Mouse (Mus musculus): ENCODE measurements around the gene Vps72. TPM values are rescaled to one million over a fixed set of nuclear protein-coding genes. Genes with fewer than 3 reads are reported as not detected.
"Not testable (repeated sequence)": the region's sequence is repeated elsewhere in the genome, so short reads cannot be mapped to it uniquely, and the experiment has no call there.

The Vps72 gene
- polyA plus RNA-seq (2016; fragmentation: Nextera tagmentation; extraction: Ambion mirVana), result 242 and 252 TPM in 2 replicates

DNA sequence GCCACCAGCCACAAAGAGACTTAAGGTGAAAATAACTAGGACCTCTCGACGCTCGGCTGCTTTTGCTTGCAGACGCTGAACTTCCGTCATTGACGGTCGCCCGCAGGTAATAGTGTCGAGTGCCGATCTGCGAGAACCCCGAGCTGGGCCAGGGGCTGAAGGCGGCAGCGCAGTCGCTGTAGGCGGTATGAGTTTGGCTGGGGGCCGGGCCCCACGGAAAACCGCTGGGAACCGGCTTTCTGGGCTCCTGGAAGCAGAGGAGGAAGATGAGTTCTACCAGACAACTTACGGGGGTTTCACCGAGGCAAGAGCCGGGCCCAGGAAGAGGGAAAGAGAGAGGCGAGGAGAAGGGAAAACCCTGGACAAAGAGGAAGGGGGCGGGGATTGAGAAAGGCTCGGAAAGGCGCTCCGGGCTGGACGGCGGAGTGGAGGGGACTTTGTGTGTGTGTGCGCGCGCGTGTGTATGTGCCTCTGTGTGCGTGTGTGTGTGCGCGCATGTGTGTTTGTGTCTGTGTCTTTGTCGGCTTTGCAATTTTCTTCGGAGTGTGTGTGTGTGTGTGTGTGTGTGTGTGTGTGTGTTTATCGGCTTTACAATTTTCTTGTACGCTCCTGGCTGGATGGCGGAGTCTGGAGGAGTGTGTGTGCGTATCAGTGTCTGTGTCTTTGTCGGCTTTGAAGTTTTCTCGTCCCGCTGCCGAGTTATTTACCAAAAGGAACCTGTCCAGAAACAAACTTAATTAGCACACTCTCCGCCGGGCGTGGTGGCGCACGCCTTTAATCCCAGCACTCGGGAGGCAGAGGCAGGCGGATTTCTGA, at the start of gene Vps72:
Vps72 (plus strand) TSS at position 112 of the 816 bp plus-strand sequence.
- H3K9me3 ChIP-seq, result no peaks in the 10 kb centered on the region
- H3K4me2 ChIP-seq, result peak within 1 kb of the TSS; percentile 46
- 1% methylated on average over 53 of the region's 54 CpGs for WGBS
- peak within 1 kb of the TSS; percentile 99 for H3K27ac ChIP-seq
- H3K4me3 ChIP-seq (replicated peaks), result peak within 1 kb of the TSS; percentile 74
- H3K36me3 ChIP-seq (replicated peaks), result peaks cover 17% of the 10 kb centered on the region
- no peaks in the 10 kb centered on the region for H3K27me3 ChIP-seq
- peaks cover 11% of the 10 kb centered on the region for H3K4me1 ChIP-seq
- peak; percentile 80 for ATAC-seq (ENCODE audit: low FRiP score)
- H3K9ac ChIP-seq, result peak within 1 kb of the TSS; percentile 82

DNA sequence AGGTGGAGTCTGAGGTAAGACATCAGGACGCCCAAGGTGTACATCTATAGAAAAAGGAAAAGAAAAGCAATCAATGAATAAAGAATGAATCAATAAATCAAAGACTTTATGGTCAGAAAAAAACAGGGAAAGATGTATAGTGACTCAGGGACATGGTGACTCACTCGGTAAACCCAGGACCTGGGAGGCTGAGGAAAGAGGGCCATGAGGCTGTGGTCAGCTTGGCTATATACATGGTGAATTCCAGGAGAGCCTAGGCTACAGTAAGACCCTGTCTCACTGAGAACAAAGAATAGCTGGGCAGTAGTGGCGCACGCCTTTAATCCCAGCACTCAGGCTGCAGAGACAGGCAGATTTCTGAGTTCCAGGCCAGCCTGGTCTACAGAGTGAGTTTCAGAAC, 47.1 kb upstream of the Vps72 start:
- Histone ChIP-seq H3K9me3 (no peaks in the 10 kb centered on the region), H3K4me3 (replicated peaks) (no peak overlapping the region), H3K4me2 (no peak overlapping the region), H3K9ac (no peak overlapping the region), H3K36me3 (replicated peaks) (peaks cover 97% of the 10 kb centered on the region), H3K27ac (no peak overlapping the region), H3K27me3 (no peaks in the 10 kb centered on the region), H3K4me1 (no peaks in the 10 kb centered on the region)
- ATAC-seq (ENCODE audit: low FRiP score), result no peak
- 96% methylated on average over 4 of the region's 4 CpGs for WGBS

DNA sequence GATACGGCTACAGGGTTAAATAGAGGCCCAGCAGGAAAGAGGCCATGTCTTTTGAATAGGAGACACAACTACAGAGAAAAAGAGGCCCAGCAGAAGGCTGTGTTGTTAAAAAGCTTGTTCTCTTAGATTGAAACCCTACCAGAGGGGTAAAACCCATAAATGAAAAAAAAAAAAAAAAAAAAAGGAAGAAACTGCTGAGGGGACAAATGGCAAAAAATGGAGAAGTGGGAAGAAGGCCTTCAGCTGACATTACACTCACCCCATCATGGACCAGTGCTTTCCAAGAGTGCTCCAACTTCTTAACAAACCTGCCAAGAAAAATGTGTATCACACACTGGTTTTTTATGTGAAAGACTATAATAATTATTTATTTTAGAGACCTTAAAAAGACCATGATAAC, 45.3 kb upstream of the Vps72 start:
- Histone ChIP-seq H3K4me1 (no peaks in the 10 kb centered on the region), H3K27ac (no peak overlapping the region), H3K4me2 (no peak overlapping the region), H3K9ac (no peak overlapping the region), H3K9me3 (no peaks in the 10 kb centered on the region), H3K4me3 (replicated peaks) (no peak overlapping the region), H3K36me3 (replicated peaks) (peaks cover 97% of the 10 kb centered on the region), H3K27me3 (no peaks in the 10 kb centered on the region)
- no peak for ATAC-seq (ENCODE audit: low FRiP score)
- WGBS, result 85% methylated on average over 1 of the region's 1 CpGs

DNA sequence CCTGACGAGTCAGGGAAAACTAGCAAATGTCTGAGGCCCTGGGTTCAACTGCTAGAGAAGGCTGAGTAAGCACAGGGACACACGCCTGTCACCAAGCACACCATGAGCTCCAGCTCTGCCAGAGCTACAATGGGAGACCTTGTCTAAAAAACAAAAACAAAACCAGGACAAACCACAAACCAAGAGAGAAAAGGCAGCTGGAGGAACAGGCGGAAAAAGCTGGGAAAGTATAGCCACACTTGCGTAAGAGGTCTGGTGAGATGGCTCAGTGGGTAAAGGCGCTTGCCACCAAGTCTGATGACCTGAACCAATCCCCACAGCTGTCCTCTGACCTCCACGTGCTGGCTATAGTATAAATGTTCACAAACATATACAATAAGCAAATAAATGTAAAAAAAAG, 44.7 kb upstream of the Vps72 start:
- WGBS, result 90% methylated on average over 6 of the region's 6 CpGs
- H3K27ac ChIP-seq, result no peak overlapping the region
- H3K9me3 ChIP-seq, result no peaks in the 10 kb centered on the region
- H3K27me3 ChIP-seq, result no peaks in the 10 kb centered on the region
- no peaks in the 10 kb centered on the region for H3K4me1 ChIP-seq
- H3K4me2 ChIP-seq, result no peak overlapping the region
- H3K9ac ChIP-seq, result no peak overlapping the region
- H3K4me3 ChIP-seq (replicated peaks), result no peak overlapping the region
- H3K36me3 ChIP-seq (replicated peaks), result peaks cover 97% of the 10 kb centered on the region
- no peak for ATAC-seq (ENCODE audit: low FRiP score)

DNA sequence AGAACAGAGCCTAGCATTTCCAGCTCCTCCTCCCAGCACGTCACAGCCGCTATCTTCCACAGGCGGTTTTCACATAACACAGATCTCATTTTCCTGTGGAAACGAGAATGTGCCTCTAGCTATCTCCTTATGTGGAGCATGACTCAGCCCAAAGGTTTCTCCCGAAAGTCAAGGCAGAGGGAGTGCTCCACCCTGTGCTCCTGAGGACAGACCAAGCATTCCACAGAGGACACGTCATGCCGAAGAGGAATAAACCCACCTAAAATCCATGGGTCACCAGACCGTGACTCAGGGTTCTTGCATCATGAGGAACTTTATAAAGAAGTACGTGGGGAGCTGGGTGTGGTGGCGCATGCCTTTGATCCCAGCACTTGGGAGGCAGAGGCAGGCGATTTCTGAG, 44.3 kb upstream of the Vps72 start:
- H3K4me2 ChIP-seq, result no peak overlapping the region
- H3K9me3 ChIP-seq, result no peaks in the 10 kb centered on the region
- no peak overlapping the region for H3K27ac ChIP-seq
- no peak for ATAC-seq (ENCODE audit: low FRiP score)
- H3K4me3 ChIP-seq (replicated peaks), result no peak overlapping the region
- peaks cover 97% of the 10 kb centered on the region for H3K36me3 ChIP-seq (replicated peaks)
- H3K9ac ChIP-seq, result no peak overlapping the region
- H3K4me1 ChIP-seq, result no peaks in the 10 kb centered on the region
- no peaks in the 10 kb centered on the region for H3K27me3 ChIP-seq
- 92% methylated on average over 11 of the region's 11 CpGs for WGBS

DNA sequence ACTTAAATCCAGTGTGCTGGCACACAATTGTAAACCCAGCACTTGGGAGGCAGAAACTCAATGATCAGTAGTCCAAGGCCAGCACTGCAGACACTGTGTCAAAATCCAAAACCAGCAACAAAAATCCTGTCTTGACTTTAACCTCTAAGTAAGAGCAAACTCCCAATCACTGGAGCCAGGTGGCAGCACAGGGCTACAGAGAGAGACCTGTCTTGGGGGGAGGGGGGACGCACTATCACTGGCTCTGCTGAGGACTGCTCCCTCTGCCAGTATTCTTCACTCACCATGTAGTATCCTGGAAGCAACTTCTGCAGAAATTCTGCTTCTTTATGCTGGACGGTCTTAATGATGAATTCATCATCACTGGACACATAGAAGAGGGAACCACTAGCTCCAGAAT, 39.2 kb upstream of the Vps72 start:
- Histone ChIP-seq H3K4me1 (no peaks in the 10 kb centered on the region), H3K4me3 (replicated peaks) (no peak overlapping the region), H3K9me3 (no peaks in the 10 kb centered on the region), H3K27ac (no peak overlapping the region), H3K36me3 (replicated peaks) (peaks cover 82% of the 10 kb centered on the region), H3K4me2 (no peak overlapping the region), H3K9ac (no peak overlapping the region), H3K27me3 (no peaks in the 10 kb centered on the region)
- WGBS, result 100% methylated on average over 2 of the region's 2 CpGs
- no peak for ATAC-seq (ENCODE audit: low FRiP score)

DNA sequence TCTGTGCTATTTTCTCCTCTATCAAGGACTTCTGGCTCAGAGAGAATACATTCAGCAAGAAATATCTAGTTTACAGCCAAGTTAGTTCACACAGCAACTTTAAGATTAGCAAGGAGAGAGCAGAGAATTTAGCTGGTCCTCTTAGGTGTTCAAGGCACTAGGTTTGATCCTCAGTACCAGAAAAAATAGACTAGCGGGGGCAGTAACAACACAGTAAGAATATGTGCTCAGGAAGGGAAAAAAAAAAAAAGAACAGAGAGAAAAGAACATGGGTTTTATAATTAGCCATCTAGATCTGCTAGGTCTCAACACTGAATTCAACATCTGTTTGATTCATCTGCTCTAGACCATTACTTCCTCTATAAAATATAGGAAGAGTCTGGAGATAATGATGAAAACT, 22.8 kb upstream of the Vps72 start:
- no peaks in the 10 kb centered on the region for H3K27me3 ChIP-seq
- H3K27ac ChIP-seq, result no peak overlapping the region

DNA sequence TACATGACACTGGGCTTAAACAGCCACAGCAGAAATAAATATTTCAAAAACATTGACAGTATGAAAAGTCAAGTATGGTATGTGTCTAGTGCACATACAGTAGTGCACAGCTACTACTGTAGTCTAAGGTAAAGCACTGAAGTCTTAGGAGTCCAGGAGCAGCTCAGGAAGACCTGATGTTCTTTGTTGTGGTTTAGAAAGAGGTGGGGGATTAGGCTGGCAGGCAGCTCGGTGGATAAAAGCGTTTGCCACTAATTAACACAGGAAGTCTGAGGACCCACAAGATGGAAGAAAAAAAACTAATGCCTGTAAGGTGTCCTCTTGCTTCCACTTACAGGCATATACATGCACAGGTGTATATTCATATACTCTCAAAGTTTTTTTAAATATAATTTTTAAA, 10.0 kb upstream of the Vps72 start:
- H3K27ac ChIP-seq, result no peak overlapping the region
- H3K27me3 ChIP-seq, result no peaks in the 10 kb centered on the region
- H3K4me2 ChIP-seq, result no peak overlapping the region
- H3K36me3 ChIP-seq (replicated peaks), result peaks cover 20% of the 10 kb centered on the region
- 18% methylated on average over 2 of the region's 2 CpGs for WGBS
- no peak overlapping the region for H3K4me3 ChIP-seq (replicated peaks)
- no peaks in the 10 kb centered on the region for H3K9me3 ChIP-seq
- peaks cover 26% of the 10 kb centered on the region for H3K4me1 ChIP-seq
- no peak overlapping the region for H3K9ac ChIP-seq
- no peak for ATAC-seq (ENCODE audit: low FRiP score)

More for the DNA sequence above, 22.8 kb upstream of the Vps72 start:
- Histone ChIP-seq H3K9me3 (no peaks in the 10 kb centered on the region), H3K9ac (no peak overlapping the region), H3K4me2 (no peak overlapping the region), H3K4me3 (replicated peaks) (no peak overlapping the region), H3K4me1 (no peaks in the 10 kb centered on the region), H3K36me3 (replicated peaks) (peaks cover 7% of the 10 kb centered on the region; the same call in 1 of the 2 replicates)
- 100% methylated on average over 1 of the region's 1 CpGs for WGBS
- no peak for ATAC-seq (ENCODE audit: low FRiP score)

DNA sequence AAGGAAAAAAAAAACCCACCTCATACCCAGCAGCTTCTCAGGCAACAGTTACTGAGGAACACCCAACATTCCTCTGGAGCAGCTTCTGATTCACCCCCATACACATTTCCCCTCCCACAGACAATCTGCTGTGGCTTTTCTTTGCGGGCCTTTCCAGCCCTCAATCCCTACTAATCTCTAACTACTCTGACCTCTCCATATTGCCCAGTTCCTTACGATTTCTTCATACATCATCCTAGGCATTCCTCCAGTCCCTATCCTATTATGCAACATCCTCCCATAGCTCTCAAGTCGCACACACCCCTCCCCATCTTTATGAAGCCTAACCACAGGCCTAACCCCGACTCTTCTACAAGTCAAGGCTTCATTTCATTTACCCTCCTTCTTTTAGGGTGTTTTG, 5.7 kb upstream of the Vps72 start:
- Histone ChIP-seq H3K4me1 (peaks cover 24% of the 10 kb centered on the region), H3K9ac (peak overlapping the region; percentile 95), H3K4me2 (peak overlapping the region; percentile 61), H3K9me3 (no peaks in the 10 kb centered on the region), H3K36me3 (replicated peaks) (peaks cover 9% of the 10 kb centered on the region), H3K27ac (no peak overlapping the region), H3K4me3 (replicated peaks) (peak overlapping the region; percentile 97), H3K27me3 (no peaks in the 10 kb centered on the region)
- 67% methylated on average over 4 of the region's 4 CpGs for WGBS
- ATAC-seq (ENCODE audit: low FRiP score), result no peak

DNA sequence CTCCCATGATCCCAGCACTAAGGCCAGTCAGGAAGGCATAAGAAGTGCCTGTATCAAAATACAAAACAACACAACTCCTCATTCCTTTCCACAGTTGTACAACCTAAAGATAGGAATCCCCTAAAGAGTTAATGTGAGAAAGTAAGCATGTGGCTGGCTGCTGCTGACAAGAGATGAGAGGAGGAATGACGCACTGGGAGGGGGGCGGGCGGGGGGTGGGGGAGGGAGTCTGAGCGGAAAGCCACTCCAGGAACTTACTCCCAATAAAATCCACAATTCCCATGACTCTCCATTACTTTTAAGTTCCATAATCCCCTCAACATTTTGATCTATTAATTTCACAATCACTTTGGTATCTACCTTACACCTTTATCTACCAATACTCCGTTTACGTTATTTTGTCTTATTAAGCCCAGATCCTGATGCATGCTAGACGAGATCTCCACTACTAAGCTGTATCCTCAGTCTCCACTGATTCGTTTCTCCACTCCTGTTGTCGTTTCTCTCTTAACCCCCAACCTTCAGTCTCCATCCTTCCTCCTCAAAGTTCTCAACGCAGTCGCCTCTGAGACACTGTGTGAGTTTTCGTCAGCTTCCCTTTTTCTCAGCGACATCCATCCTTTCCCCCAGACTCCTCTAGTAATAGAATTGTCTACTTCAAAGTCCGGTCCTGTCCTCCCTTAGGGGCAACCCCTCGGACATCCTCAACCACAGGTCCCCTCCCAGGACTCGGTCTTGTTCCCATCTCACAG, 5.1 kb upstream of the Vps72 start:
- no peaks in the 10 kb centered on the region for H3K27me3 ChIP-seq
- H3K4me1 ChIP-seq, result peaks cover 23% of the 10 kb centered on the region
- H3K4me3 ChIP-seq (replicated peaks), result peak overlapping the region; percentile 97
- peak overlapping the region; percentile 87 for H3K27ac ChIP-seq
- peak overlapping the region; percentile 95 for H3K9ac ChIP-seq
- peak overlapping the region; percentile 61 for H3K4me2 ChIP-seq
- ATAC-seq (ENCODE audit: low FRiP score), result no peak
- peaks cover 9% of the 10 kb centered on the region for H3K36me3 ChIP-seq (replicated peaks)
- no peaks in the 10 kb centered on the region for H3K9me3 ChIP-seq
- WGBS, result under 1% methylated on average over 16 of the region's 16 CpGs

DNA sequence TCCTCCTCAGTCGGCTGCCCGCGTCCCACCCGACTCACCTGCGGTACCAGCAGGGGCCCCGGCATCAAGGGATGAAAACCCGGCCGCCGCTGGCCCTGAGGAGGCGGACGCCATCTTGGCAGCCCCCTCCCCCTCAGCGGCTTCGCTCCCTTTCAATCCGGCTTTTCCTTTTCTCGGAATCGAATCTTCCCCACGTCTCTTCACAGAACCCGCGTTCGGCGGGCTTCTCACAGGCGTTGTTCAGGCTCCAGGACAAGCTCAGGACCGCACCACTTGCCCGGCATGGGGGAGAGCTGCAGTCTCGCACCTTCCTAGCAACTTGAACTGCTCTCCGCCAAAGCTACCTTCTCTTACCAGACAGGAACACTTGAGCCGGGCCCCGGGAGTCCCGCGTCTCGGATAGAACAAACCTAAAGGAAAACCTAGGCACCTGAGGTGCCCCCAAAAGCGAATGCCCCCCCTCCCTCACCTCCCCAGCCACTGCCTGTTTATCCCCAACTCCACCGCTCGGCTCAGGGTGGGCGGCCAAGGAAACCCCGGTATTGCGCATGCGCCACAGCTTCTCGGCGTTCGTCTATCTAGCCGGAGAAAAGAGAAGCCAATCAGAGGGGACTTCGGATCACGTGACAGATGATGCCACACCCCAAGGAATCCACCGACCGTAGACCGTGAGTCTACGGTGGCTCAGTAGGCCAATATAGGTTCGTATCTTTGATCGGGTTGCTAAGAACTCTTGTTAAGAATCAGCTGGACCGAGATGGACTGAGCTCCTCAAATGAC, 4.3 kb upstream of the Vps72 start, which contains the start of gene Pip5k1a:
Pip5k1a (minus strand) TSS at position 593 of the 780 bp plus-strand sequence.
- Histone ChIP-seq H3K4me2 (peak within 1 kb of the TSS; percentile 61), H3K4me1 (peaks cover 16% of the 10 kb centered on the region), H3K9ac (peak within 1 kb of the TSS; percentile 95), H3K36me3 (replicated peaks) (peaks cover 9% of the 10 kb centered on the region), H3K4me3 (replicated peaks) (peak within 1 kb of the TSS; percentile 97), H3K27ac (peak within 1 kb of the TSS; percentile 87), H3K27me3 (no peaks in the 10 kb centered on the region), H3K9me3 (no peaks in the 10 kb centered on the region)
- ATAC-seq (ENCODE audit: low FRiP score), result peak; percentile 95
- under 1% methylated on average over 45 of the region's 51 CpGs for WGBS

DNA sequence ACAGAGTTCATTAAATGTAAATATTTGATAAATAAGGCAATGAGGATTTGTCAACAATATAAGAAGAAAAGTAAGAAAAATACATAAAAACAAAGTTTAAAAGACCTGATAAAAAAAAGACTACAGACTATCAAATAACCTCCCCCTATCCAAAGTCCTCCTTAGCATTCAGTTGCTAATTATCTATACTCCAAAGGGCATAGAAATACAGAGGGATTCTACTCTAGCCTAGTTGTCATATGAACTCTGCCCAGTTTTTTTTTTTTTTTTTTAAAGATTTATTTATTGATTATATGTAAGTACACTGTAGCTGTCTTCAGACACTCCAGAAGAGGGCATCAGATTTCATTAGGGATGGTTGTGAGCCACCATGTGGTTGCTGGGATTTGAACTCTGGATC, 3.5 kb upstream of the Vps72 start:
- H3K27ac ChIP-seq; H3K9me3 ChIP-seq; H3K27me3 ChIP-seq; H3K9ac ChIP-seq; ATAC-seq (ENCODE audit: low FRiP score); H3K36me3 ChIP-seq (replicated peaks): not testable (repeated sequence)
- Histone ChIP-seq H3K4me3 (replicated peaks) (peak overlapping the region; percentile 97), H3K4me2 (peak overlapping the region; percentile 60), H3K4me1 (peaks cover 15% of the 10 kb centered on the region)
